In the genomic region with DNA sequence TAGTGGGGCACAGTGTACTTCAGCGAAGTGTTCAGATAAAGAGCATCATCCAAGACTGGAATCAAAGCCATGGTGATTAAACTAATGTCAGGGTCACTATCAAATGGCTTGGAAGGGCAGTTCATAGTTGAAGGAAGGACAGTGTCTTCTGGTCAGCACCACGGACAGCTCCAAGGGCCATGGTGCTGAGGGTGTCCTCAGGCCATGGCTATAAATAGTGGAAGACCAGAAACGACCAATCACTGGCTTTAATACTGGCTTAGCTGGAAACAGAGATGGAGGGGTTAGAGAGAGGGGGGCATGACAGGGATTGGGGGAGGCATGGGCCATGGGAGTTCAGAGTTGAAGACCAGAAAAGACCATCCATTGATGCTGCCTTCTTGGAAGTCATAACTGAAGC, we compare ENCODE assay signal across 8 mouse cellular contexts.
DNase-seq lines count a peak whose midpoint lies in the region; ATAC-seq lines count a peak whose summit lies in the region.

No protein-coding gene starts in this region.

- peak; percentile 43 for DNase-seq in CD4-positive, CD25-positive, alpha-beta regulatory T cell, adult 2 months (ENCODE audit: low read depth, low spot score)
- DNase-seq in R1 (ENCODE audit: low read depth, low spot score), result peak; percentile 58
- DNase-seq in large intestine, adult 2 months (ENCODE audit: low read depth, low spot score), result peak; percentile 2
- peak; percentile 29 for DNase-seq in ovary, postnatal 10 days (ENCODE audit: low spot score)
- no peak for DNase-seq in thymus, postnatal 25 days
- no peak for DNase-seq in cerebellum, adult 11-12 months

- 12% methylated on average over 3 of the region's 3 CpGs for WGBS in large intestine, adult 2 months

- ATAC-seq in CD4-positive, CD25-positive, alpha-beta regulatory T cell, adult 4 months, result no peak
- peak; percentile 73 for ATAC-seq in granulocyte monocyte progenitor cell, adult 5-6 weeks (replicated peaks; ENCODE audit: poor library complexity, severe bottlenecking)

Comparison
In these comparisons a context has a peak if more than half of its experiments do, and no peak if none do; other contexts are left out.
1. DNase-seq: peak in CD4-positive, CD25-positive, alpha-beta regulatory T cell, adult 2 months (single experiment), R1 (single experiment), large intestine, adult 2 months (single experiment) and ovary, postnatal 10 days (single experiment); none in thymus, postnatal 25 days (single experiment) and cerebellum, adult 11-12 months (single experiment).